Mouse (Mus musculus) layer of hippocampus, postnatal 25 days (tissue): ENCODE results near the gene Chd2. TPM values are rescaled to one million over a fixed set of nuclear protein-coding genes. Genes with fewer than 3 reads are reported as not detected.
"Not testable (repeated sequence)": the region's sequence is repeated elsewhere in the genome, so short reads cannot be mapped to it uniquely, and the experiment has no call there.

Experiments used
- DNase-seq, 2 experiments: peaks; one replicate each; pipeline ENCODE4 v3.0.0; 2022; ENCODE audit warnings: mixed read lengths in 2 of 2, low spot score in 1 of 2; ENCODE audit errors: extremely low spot score in 1 of 2
- total RNA-seq, 2 experiments: library from RNA; stranded (reverse); gene quantifications; 2 replicates each; pipeline ENCODE4 v1.2.3; 2021

The Chd2 gene
- 10 to 100 TPM; 44.2 to 53.1 TPM for total RNA-seq

GRCm38 (mm10) chr7:73541412-73542130, at the start of gene Chd2:
Gene Chd2 (minus strand): TSS chr7:73541830.
- DNase-seq, result peak; percentile 47 to 52

- DNase-seq, result no peak
Observed at GRCm38 (mm10) chr7:73590757-73591156, 49.1 kb upstream of the Chd2 start.

- DNase-seq, result no peak
Observed at GRCm38 (mm10) chr7:73589208-73589771, 47.7 kb upstream of the Chd2 start.

- DNase-seq, result no peak
Observed at GRCm38 (mm10) chr7:73588351-73588906, 46.8 kb upstream of the Chd2 start.

- DNase-seq, result no peak
Observed at GRCm38 (mm10) chr7:73586717-73587116, 45.1 kb upstream of the Chd2 start.

- DNase-seq, result no peak
Observed at GRCm38 (mm10) chr7:73586206-73586605, 44.6 kb upstream of the Chd2 start.

- DNase-seq, result no peak
Observed at GRCm38 (mm10) chr7:73585114-73586032, 43.7 kb upstream of the Chd2 start.

- DNase-seq, result no peak
Observed at GRCm38 (mm10) chr7:73584009-73584995, 42.7 kb upstream of the Chd2 start.

- DNase-seq, result no peak
Observed at GRCm38 (mm10) chr7:73583400-73583799, 41.8 kb upstream of the Chd2 start.

- no peak for DNase-seq
Observed at GRCm38 (mm10) chr7:73581836-73582375, 40.3 kb upstream of the Chd2 start.

GRCm38 (mm10) chr7:73579072-73579731, 37.6 kb upstream of the Chd2 start:
- no peak for DNase-seq

GRCm38 (mm10) chr7:73577888-73578421, 36.3 kb upstream of the Chd2 start:
- no peak for DNase-seq

GRCm38 (mm10) chr7:73576101-73576936, 34.7 kb upstream of the Chd2 start:
- no peak for DNase-seq

GRCm38 (mm10) chr7:73575257-73575656, 33.6 kb upstream of the Chd2 start:
- DNase-seq, result no peak

- DNase-seq, result not testable (repeated sequence)
Observed at GRCm38 (mm10) chr7:73574673-73575072, 33.0 kb upstream of the Chd2 start.

GRCm38 (mm10) chr7:73572571-73572970, 30.9 kb upstream of the Chd2 start:
- no peak for DNase-seq

- no peak for DNase-seq
Observed at GRCm38 (mm10) chr7:73568801-73569403, 27.3 kb upstream of the Chd2 start.
